Mouse (Mus musculus) G1E-ER4 (cell line): ENCODE measurements around the gene Tnip1. TPM values are rescaled to one million over a fixed set of nuclear protein-coding genes. Genes with fewer than 3 reads are reported as not detected.

ENCODE experiments used
- GATA1 ChIP-seq: IDR thresholded peaks from one replicate; pipeline ENCODE4 v1.8.0; 2012; ENCODE audit warnings: low read length, inconsistent platforms
- polyA plus RNA-seq: library from polyadenylated mRNA; stranded (reverse); fragments of >175 nt; gene quantifications from 2 replicates; pipeline ENCODE4 v1.2.3, GENCODE M21; 2012

Tnip1 gene
- polyA plus RNA-seq, 1 experiment = 28.6 TPM

DNA sequence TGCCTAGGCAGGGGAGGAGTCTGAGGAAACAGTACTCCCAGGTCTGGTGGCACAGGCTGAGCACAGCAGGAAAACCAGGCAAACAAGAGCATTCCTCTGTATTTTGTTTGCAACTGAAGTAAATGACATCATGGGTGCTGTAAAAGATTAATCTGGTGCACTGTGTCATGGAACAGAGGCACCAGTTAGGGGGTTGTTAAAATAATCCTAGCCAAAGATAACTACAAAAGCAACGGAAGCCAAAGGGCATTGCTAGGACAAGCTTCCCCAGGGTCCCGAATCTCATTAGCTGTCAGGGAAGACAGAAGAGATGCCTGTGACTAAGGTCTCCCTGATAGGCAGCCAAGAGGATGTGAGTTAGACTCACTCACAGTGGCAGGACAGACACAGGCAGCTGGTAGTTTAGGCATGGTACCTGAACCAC lies 81.7 kb downstream of the Tnip1 start:
- no peak for TF ChIP-seq GATA1

DNA sequence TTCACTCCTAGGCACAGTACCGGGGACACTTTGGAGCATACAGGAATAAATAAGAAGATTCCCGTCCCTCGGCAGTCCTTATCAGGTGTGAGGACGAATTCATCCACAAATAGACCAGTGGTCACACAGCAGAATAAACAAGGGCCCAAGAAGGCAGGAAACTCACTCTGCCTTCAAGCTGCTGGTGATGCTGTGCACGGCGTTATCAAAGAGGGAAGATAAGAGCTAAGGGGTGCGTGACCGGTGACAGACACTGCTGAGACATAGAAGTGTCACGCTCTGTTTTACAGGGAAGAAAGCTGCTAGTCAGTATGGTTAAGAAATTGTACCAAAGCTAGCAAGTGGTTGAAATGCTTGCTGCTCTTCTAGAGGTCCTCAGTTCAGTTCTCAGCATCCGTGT lies 82.8 kb downstream of the Tnip1 start:
- TF ChIP-seq GATA1 = no peak

DNA sequence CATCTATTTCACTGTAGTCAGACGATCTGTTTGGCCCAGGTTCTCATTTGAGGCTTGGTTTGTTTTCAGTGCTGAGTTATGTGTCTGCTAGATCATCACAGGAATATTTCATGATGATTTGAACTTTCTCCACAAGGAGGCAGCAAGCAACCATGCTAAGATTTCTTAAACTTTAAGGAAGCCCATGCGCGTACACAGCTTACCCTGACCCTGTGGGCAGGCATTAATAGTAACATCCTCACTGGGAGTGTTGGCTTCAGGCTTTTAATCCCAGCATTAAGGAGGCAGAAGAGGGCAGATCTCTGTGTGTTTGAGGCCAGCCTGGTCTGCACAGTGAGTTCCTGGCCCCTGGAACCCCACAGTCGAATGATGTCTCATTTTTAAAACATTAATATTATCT lies 83.3 kb downstream of the Tnip1 start:
- no peak for TF ChIP-seq GATA1

DNA sequence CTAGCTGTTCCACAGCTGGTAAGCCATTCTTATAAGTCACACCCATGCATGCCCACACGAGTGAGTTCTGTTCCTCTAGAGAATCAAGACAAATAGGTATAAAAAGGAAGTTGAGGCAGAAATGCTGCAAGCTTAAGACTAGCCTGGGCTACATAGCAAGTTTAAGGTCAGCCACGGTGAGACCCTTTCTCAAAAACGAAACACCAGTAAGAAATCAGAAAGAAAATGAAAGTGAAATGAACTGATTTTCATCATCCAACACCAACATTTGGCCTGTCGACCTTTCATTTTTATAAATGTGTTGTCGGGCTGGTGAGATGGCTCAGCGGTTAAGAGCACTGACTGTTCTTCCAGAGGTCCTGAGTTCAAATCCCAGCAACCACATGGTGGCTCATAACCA lies 83.8 kb downstream of the Tnip1 start:
- TF ChIP-seq GATA1 = no peak

DNA sequence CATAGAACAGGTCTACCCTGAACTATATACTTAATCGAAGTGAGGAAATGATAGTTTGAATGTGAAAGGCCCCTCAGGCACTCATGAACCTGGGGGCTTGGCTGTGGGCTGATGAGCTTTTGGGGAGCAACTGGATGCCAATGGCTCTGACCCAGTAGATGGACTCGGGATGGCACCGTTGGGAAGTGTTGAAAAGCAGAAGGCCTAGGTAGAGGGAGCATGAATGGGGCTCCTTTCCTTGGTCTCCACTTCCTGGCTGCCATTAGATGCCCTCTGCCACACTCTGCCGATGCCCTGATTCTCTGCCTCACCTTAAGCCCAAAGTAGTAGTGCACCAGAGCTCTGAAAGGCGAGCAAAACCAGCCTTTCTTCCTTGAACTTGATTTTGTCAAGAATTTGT lies 86.7 kb downstream of the Tnip1 start:
- no peak for TF ChIP-seq GATA1

DNA sequence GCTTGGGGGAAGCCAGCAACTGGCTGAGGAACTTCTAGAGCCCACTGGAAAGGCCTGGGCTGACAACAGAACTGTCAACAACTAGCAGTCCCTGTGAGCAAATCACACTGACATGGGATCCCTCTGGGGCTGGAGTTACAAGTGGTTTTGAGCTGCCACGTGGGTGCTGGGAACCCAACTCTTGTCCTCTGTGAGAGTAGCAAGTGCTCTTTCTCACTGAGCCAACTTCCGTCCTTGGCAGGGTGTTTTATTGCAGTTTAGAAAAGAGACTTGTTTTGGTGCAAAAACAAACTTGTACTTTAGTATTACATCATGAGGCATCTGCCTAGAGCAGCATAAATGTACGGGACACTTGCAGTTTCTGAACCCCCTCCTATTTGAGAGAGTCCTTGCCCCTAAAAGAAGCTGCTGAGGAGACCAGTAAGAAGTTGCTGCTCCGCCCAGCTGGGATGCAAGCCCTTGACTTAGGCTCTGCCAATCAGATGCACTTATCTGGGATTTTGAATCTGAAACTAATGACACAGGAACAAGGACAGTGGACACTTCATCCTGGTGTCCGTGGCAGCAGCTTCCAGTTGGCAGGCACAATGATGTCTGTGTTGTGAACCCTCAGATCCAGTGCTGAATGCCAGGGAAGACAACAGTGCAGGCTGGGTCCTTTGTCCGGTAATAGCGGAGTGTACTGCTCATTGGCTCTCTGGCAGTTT lies 90.7 kb downstream of the Tnip1 start:
- no peak for TF ChIP-seq GATA1

DNA sequence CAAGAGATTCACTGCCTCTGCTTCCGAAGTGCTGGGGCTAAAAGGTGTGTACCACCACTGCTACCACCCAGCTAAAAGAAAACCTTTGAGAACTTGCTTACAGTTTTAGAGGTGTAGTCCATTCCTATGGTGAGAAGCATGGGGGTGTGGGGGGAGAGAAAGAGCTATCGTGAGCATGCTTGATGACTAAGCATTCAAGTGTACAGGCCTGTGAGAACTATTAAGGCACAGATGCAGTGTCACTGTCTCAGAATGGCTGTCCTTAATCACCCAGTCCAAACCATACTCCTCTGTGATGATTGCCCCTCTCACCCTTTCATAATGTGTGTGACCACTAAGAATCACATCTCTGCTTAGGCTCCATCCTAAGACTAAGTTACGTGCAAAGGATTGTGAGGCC lies 93.4 kb downstream of the Tnip1 start:
- TF ChIP-seq GATA1 = no peak

DNA sequence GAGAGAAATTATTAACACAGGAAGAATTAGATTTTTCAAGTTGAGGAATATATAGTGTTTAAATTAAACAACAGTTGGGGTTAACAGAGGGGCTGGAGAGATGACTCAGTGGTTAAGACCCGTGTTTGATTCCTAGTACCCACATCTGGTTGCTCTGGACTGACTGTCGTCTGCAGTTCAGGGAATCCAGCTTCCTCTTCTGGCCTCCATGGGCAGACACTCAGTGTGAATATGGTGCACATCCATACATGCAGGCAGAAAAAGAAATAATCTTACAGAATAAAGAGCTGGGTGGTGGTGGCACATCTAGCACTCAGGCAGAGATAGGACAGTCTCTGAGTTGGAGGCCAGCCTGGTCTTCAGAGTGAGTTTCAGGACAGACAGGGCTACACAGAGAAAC lies 94.3 kb downstream of the Tnip1 start:
- TF ChIP-seq GATA1 = no peak

DNA sequence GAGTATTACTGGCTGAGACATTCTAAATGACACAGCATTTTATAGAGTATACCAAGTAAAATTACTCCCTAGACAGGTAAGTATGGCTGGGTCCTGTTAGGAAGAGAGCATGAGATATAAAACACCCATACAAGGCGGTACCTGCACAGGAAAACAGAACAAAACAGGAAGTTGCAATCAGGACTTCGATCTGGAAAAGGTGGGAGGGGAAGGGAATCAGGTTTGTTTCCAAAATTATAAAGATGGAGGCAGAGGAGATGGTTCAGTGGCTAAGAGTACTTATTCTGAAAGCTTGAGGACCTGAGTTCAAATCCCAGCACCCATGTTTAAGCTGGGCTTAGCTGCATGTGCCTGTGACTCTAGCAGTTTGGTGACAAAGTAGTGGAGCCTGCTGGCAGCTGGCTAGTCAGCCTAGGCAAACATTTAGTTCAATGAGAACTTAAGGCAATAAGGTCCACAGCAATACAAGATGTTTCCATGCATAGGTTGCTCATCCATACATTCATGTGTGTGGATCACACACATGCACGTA lies 94.7 kb downstream of the Tnip1 start:
- TF ChIP-seq GATA1 = no peak

DNA sequence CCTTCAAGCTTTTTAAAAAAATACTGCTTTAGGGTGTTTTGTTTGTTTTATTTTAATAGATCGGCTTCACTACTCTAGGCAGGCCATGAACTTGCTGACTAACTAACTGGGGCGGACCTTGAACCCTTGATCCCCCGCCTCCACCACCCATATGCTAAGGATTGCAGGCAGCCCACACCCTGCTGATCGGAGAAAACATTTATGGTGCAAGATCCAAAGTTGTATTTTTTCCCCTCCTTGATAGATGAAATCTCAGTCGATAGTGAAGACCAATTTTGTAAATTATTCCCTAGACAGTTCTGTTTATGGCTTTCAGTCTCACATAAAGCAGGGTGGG lies 95.7 kb downstream of the Tnip1 start:
- TF ChIP-seq GATA1 = no peak

DNA sequence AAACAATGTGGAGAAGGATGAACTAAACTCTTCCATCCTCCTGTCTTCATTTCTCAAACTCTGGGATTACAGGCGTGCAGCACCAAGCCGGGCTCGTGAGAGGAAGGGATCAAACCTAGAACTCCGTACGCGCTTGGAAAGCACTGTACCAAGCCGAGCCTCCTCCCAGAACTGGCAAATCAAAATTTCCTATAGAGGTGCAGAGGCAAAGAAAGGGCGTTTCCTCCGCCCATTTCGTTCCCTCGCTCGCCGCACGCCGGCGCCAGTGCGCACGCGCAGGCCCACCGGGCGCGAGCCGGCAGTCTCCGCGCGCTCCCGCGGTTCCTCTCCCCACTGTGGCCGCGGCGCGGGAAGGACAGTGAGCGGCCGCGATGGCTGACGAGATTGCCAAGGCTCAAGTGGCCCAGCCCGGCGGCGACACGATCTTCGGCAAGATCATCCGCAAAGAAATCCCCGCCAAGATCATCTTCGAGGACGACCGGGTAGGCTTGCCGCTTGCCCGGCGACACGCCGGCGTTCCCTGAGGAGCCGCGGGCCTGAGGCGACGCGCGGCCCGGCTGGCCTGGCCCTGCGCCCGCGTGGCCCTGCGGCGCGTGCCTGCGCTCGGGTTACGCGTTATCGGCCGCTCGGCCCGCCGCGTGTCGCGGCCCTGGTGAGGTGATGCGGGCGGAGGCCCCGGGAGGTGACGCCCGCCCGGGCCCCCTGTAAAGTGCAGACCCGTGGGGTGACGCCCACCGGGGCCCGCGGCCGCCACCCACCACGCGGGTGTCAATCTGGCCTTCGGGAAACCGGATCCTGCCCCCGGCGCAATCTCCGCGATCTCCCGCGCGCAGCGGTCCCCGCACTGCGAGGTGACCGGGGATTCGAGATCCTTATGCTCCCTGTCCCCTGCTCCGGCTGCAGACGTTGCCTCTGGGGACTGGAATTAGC lies 96.3 kb downstream of the Tnip1 start, which contains the start of gene Hint1:
TSS of gene Hint1 (plus strand) at position 265 of the 930 bp plus-strand sequence.
- TF ChIP-seq GATA1 = no peak

DNA sequence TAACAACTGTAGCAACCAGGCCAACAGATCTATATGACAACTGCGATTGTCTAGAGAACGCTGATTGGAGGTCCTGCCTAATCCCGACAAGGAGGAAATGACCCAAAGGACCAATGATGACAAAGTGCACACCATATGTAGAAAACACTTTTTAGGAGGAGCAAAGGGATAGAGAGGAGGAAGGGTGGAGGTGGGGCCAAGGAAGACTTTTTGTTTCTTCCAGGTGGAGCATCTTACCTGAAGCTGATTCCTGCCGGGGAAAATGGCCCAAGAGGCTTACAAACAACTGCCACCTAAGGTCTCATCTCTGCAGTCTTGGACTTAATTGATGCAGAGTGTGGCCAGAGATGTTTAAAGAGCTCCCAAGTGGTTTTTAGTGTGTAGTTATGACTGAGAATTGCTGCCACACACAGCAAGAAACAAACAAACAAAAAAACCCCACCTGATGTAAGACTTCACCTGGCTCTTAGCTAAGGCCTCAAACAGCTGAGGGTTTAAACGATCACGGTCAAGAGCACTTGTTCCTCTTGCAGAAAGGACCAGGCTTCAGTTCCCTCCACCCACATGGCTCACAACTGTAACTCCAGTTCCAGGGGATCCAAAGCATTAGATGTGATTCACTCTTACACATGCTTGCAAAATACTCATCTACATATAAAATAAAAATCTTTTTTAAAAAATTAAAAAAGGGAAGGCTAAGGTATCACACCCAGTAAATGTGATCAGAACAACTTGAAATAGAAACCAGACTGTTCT lies 97.2 kb downstream of the Tnip1 start:
- no peak for TF ChIP-seq GATA1

DNA sequence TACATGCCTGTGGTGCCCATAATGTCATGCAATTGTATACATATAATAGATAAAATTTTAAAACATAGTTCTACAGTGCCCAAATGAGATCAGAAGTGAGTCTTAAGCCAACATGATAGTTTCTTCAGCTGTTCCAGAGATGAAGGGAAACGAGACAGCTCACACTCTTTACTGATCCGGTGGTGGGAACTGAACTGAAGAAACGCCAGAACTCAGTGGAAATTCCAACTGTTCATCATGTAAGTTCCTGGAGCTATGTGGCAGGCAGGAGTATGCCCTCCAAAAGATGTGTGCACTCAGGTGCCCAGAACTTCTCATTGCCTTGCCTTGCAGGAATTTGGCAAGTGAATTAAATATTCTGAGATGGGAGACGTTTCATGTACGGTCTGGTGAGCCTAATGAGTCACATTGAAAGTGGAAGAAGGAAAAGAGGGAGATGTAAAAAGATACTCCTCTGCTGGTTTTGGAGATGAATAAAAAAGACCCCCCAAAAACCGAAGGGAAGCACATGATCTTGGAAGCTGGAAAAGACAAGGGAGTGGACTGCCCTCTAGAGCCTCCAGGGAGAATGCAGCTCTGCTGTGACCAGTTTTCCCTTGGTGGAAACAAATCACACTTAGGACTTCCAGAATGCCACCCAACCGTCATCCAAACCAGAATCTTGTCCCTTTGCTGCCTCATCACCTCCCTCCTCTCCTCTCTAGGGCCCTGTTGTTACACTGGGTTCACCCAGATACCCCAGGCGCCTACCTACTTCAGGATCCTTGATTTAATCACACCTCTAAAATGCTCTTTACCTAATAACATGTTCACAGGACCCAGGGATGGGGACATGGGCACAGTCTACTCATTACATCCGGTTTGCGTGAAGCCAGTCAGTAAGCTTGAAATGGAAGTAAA lies 99.8 kb downstream of the Tnip1 start:
- no peak for TF ChIP-seq GATA1

DNA sequence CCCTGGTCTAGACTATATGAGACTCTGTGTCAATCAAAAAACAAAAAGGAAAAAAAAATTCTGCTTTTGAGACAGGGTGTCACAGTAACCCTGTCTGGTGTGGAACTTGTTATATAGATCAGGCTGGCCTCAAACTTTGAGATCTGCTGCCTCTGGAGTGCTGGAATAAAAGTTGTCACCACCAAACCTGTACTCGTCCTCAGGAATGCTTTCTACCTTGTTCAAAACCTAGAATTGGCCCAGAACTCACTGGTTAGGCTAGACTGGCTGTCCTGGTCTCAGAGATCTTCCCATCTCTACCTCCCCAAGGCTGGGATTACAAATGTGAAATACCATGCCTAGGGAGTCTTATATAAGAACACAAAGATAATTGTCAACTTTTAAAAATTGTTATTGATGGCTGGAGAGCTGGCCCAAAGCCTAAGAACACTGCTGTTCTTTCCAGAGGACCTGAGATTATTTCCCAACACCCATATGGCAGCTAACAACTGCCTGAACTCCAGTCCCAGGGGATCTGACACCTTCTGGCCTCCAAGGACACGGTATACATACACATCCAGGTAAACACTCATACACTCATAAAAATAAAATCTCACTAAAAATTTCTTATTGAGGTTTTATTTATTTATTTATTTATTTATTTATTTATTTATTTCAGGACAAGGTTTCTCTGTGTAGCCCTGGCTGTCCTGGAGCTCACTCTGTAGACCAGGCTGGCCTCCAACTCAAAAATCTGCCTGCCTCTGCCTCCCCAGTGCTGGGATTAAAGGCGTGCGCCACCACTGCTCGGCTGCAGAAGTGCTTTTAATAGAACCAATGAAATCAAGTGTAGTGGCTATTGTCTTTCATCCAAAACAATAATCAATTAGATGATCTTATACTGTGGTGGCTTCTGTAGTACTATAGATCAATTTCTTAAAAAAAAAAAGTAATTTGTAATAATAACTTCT lies 101.0 kb downstream of the Tnip1 start:
- no peak for TF ChIP-seq GATA1

Other genes with a start within 250 kb of the Tnip1 start
- 3.3 and 5.6 TPM in 2 replicates for gene Cdc42se2, start 175.2 kb downstream of the Tnip1 start, polyA plus RNA-seq
- gene Lyrm7, start 102.0 kb downstream of the Tnip1 start, polyA plus RNA-seq = 0.10 and 0.30 TPM in 2 replicates
- 1,096 and 1,499 TPM in 2 replicates for gene Hint1, start 96.5 kb downstream of the Tnip1 start, polyA plus RNA-seq
- gene Gpx3, start 60.5 kb downstream of the Tnip1 start, polyA plus RNA-seq = not detected in 2 replicates
- gene Anxa6, start 70.5 kb upstream of the Tnip1 start, polyA plus RNA-seq = 0.04 TPM in 1 of 2 replicates, not detected in the other
- not detected in 2 replicates for gene Ccdc69, start 115.2 kb upstream of the Tnip1 start, polyA plus RNA-seq
- not detected in 2 replicates for gene Gm2a, start 135.2 kb upstream of the Tnip1 start, polyA plus RNA-seq
- gene Slc36a3, start 188.8 kb upstream of the Tnip1 start, polyA plus RNA-seq = not detected in 2 replicates
- not detected in 2 replicates for gene Slc36a2, start 222.2 kb upstream of the Tnip1 start, polyA plus RNA-seq
- gene Slc36a1, start 241.4 kb upstream of the Tnip1 start, polyA plus RNA-seq = 6.6 and 8.6 TPM in 2 replicates